Mouse (Mus musculus): Measurements from ENCODE around the gene Map2k2. TPM values are rescaled to one million over a fixed set of nuclear protein-coding genes. Genes with fewer than 3 reads are reported as not detected.

Gene Map2k2
- polyA plus RNA-seq, 1 experiment from 2014 or later, result 130 TPM

DNA sequence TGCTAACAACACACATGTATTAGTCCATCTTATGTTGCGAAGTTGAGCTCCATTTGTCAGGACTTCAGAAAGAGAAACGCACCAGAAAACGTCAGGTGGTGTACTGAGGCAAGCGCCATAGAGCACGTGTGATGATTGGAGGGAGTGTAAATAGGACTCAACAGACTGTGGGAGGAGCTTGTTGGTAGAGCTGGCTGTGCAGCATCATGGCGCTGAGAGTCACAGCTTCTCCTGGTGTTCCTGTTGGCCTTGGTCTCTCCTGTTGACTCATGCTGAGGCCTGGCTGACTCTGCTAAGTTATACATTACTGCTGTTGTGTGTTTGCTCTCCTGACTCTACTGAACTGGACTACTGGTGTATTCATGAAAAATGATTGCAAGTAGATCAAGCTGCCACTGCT, 7.2 kb downstream of the Map2k2 start:
- Histone ChIP-seq H3K4me1 (replicated peaks) (0 out of 2 replicates have a peak, but pooled peaks cover 3% of the 10 kb centered on the region), H3K4me3 (no peak overlapping the region), H3K36me3 (peaks cover 80% of the 10 kb centered on the region), H3K27ac (no peak overlapping the region), H3K9me3 (replicated peaks) (no peaks in the 10 kb centered on the region), H3K9ac (no peak overlapping the region), H3K27me3 (no peaks in the 10 kb centered on the region), H3K4me2 (no peak overlapping the region)
- WGBS, result 94% methylated on average over 6 of the region's 6 CpGs
- ATAC-seq (replicated peaks; ENCODE audit: insufficient number of reproducible peaks, insufficient read depth, low FRiP score, low read depth), result no peak

DNA sequence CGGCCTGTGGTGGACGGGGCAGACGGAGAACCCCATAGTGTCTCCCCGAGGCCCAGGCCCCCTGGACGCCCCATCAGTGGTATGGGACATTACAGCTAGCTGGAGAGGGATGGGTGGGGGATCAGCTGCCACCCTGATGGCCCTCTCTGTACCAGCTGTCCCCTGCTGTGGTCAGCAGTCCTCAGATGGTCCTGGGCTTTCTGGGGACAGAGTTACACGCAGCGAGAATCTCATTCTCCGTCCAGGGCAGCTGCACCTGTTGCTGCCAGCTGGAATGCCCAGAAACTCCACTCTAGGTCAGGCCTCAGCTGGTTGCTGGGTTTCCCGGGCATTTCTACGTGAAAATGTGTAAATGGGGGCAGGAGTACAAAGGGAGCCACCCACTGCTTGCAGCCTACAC, 13.9 kb downstream of the Map2k2 start:
- no peak for ATAC-seq (replicated peaks; ENCODE audit: insufficient number of reproducible peaks, insufficient read depth, low FRiP score, low read depth)
- H3K36me3 ChIP-seq, result peaks cover 89% of the 10 kb centered on the region
- no peak overlapping the region for H3K4me3 ChIP-seq
- H3K27ac ChIP-seq, result no peak overlapping the region
- no peaks in the 10 kb centered on the region for H3K9me3 ChIP-seq (replicated peaks)
- 93% methylated on average over 10 of the region's 10 CpGs for WGBS
- no peak overlapping the region for H3K4me2 ChIP-seq
- H3K27me3 ChIP-seq, result no peaks in the 10 kb centered on the region
- no peaks in the 10 kb centered on the region for H3K4me1 ChIP-seq (replicated peaks)
- H3K9ac ChIP-seq, result no peak overlapping the region

DNA sequence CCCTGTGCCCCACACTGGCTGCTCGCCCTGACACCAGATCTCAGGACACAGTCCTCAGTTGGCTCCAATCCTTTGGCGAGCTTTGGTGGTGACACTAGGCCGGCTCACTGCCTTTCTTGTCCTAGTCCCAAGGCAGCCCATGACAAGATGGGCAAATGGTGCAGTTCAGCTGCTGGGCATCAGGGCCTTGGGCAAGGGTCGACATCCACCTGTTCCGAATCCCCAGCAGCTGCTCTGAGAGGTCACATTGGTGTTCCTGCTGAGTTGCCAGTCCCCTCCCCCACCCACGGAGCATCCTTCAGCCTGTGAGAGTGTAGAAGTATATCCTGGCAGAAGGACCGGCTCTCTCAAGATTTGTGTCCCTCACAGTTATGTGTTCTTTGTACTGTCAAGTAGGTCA, 14.9 kb downstream of the Map2k2 start:
- Histone ChIP-seq H3K36me3 (peaks cover 81% of the 10 kb centered on the region), H3K4me1 (replicated peaks) (no peaks in the 10 kb centered on the region), H3K4me2 (no peak overlapping the region), H3K27me3 (no peaks in the 10 kb centered on the region), H3K27ac (no peak overlapping the region), H3K9ac (no peak overlapping the region), H3K4me3 (no peak overlapping the region), H3K9me3 (replicated peaks) (no peaks in the 10 kb centered on the region)
- no peak for ATAC-seq (replicated peaks; ENCODE audit: insufficient number of reproducible peaks, insufficient read depth, low FRiP score, low read depth)
- 86% methylated on average over 7 of the region's 7 CpGs for WGBS

DNA sequence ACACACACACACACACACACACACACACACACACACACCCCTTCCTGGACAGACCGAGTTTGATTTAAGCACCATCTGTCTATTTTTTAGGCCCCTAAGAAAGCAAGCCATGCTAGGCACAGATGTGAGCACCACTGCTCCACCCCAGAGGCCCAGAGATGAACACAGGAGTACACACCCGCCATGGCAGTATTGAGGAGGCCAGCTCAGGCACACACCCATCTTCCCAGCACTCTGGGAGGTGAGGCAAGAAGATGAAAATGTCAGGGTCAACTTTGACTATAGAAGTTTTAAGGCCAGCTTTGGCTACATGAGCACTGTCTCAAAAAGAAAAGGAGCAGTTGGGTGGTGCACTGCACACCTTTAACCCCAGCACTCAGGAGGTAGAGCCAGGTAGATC, 17.2 kb downstream of the Map2k2 start:
- Histone ChIP-seq H3K27ac (no peak overlapping the region), H3K9me3 (replicated peaks) (no peaks in the 10 kb centered on the region), H3K4me2 (no peak overlapping the region), H3K27me3 (no peaks in the 10 kb centered on the region), H3K4me1 (replicated peaks) (0 out of 2 replicates have a peak, but pooled peaks cover 2% of the 10 kb centered on the region), H3K4me3 (no peak overlapping the region), H3K36me3 (peaks cover 64% of the 10 kb centered on the region), H3K9ac (no peak overlapping the region)
- no peak for ATAC-seq (replicated peaks; ENCODE audit: insufficient number of reproducible peaks, insufficient read depth, low FRiP score, low read depth)
- 90% methylated on average over 2 of the region's 2 CpGs for WGBS

DNA sequence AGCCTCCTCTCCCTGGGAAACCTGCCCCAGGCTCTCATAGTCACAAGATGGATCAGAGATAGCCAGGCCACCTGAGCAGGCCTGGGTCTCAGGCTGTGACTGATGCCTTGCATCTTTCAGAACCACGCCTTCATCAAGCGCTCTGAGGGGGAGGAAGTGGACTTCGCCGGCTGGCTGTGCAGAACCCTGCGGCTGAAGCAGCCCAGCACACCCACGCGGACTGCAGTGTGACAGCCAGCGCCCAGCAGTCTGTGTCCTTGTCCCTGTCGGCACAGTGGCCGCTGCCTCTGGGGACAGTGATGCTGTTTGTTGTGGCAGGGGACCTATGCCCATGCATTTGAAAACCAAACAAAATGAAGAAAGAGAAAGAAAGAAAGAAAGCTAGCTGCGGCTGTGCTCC, 17.8 kb downstream of the Map2k2 start:
- Histone ChIP-seq H3K4me3 (no peak overlapping the region), H3K9ac (no peak overlapping the region), H3K27ac (no peak overlapping the region), H3K27me3 (no peaks in the 10 kb centered on the region), H3K4me2 (no peak overlapping the region), H3K36me3 (peaks cover 61% of the 10 kb centered on the region), H3K9me3 (replicated peaks) (no peaks in the 10 kb centered on the region), H3K4me1 (replicated peaks) (peaks cover 8% of the 10 kb centered on the region)
- 74% methylated on average over 11 of the region's 11 CpGs for WGBS
- no peak for ATAC-seq (replicated peaks; ENCODE audit: insufficient number of reproducible peaks, insufficient read depth, low FRiP score, low read depth)

DNA sequence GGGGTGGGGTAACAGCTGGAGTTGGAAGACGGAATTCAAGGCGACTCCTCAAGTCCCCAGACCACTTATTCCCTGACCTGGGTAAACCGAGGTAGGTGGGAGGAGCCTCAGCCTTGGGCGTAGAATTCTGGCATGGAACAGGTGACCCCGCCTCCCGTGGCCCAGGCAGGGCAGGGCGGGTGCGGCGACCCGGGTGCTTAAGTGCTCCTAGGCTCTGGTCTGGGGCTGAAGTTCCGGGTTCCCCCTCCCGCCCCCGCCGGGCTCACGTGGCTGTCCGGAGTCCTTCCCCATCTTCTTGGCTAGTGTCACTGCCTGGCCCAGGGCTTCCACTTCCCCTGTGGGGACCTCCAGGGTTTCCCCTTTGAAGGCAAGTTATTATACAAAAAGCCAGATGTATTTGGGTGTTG, 28.5 kb downstream of the Map2k2 start:
- WGBS, result 3% methylated on average over 16 of the region's 16 CpGs
- H3K27ac ChIP-seq, result peak overlapping the region; percentile 8; the same call in 1 of the 2 replicates
- H3K4me2 ChIP-seq, result peak overlapping the region; percentile 93
- H3K9ac ChIP-seq, result no peak overlapping the region
- H3K27me3 ChIP-seq, result no peaks in the 10 kb centered on the region
- no peaks in the 10 kb centered on the region for H3K36me3 ChIP-seq
- no peak for ATAC-seq (replicated peaks; ENCODE audit: insufficient number of reproducible peaks, insufficient read depth, low FRiP score, low read depth)
- H3K4me3 ChIP-seq, result peak overlapping the region; percentile 98
- peaks cover 39% of the 10 kb centered on the region for H3K4me1 ChIP-seq (replicated peaks)
- no peaks in the 10 kb centered on the region for H3K9me3 ChIP-seq (replicated peaks)

DNA sequence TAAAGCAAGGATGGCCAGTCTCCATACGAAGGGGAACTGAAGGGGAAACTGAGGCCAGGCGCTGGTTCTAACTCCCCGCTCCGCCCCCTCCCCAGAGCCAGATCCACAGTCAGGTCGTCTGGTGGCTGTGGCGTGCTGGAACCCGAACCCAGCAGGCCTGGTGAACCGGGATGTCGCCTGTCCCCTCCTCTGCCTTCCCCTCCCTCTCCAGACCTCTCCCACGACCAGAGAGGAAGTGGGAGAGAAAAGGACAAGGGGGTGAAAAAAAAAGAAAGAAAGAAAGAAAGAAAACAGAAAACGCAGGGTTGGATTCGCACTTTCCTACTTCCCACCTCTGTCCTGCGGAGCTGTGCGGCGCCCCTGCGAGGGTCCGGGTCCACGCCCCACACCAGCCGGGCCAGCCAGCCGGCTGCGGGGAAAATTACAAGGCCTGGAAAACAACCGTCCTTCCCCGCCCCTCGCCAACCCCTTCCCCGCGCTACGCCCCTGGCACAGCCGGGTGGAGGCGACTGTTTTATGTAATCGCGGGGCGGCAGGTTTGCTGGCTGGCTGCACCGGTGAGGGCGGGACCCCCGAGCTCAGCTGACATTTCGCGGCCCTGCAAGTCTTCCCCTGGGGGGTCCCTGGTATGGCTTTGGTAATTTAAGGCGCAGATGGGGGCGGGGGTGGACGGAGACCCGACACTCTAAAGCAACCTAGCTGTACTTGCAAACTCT, 29.4 kb downstream of the Map2k2 start, which contains the start of gene Zbtb7a:
Zbtb7a (plus strand) TSS at position 255 of the 716 bp plus-strand sequence.
- Histone ChIP-seq H3K36me3 (no peaks in the 10 kb centered on the region), H3K27ac (peak within 1 kb of the TSS; percentile 99), H3K4me2 (peak within 1 kb of the TSS; percentile 93), H3K4me1 (replicated peaks) (peaks cover 42% of the 10 kb centered on the region), H3K4me3 (peak within 1 kb of the TSS; percentile 98), H3K9me3 (replicated peaks) (no peaks in the 10 kb centered on the region), H3K27me3 (no peaks in the 10 kb centered on the region), H3K9ac (peak within 1 kb of the TSS; percentile 98)
- WGBS, result 3% methylated on average over 41 of the region's 41 CpGs
- no peak for ATAC-seq (replicated peaks; ENCODE audit: insufficient number of reproducible peaks, insufficient read depth, low FRiP score, low read depth)

DNA sequence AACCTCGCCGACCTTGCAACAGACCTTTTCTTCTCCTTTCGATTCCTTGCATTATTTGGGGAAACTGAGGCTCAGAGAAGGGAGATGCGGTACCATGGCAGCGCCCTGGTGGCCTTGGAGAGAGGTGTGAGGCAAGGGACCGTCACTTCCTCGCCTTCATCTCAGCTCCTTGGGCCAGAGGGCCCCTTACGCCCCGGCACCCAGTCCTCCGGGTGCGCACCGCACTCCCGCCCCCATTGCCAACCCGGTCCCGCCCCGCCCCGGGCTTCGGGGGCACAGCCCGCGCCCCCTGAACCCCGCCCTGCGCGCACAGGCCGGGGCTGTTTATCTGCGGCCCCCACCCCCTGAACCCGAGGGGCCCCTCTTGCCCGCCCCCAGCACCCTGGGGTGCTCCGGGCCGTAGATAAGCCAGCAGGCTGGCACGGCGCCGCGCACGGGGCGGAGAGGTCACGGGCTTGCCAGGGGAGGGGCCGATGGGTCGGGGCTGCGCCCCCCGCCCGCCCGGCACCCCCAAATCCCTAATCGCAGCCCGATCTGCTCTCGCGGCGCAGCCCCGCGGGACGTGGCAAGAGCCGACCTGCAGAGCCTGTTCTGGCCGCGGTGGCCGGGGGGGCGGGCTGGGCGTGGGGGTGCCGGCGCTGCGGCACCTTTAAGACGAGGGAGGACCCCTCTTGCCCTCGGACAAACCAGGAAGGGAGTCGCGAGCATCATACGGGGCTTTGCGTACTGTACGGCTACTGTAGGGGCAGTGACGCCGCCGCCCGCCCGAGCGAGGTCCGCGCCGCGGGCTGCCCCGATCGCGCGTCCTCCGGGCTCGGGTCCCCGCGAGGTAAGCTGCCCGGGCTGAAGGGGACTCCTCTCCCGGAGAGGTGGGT, 30.4 kb downstream of the Map2k2 start:
- Histone ChIP-seq H3K4me3 (peak overlapping the region; percentile 98), H3K36me3 (no peaks in the 10 kb centered on the region), H3K4me2 (peak overlapping the region; percentile 93), H3K27me3 (no peaks in the 10 kb centered on the region), H3K4me1 (replicated peaks) (peaks cover 51% of the 10 kb centered on the region), H3K9me3 (replicated peaks) (no peaks in the 10 kb centered on the region), H3K27ac (peak overlapping the region; percentile 99), H3K9ac (peak overlapping the region; percentile 98)
- ATAC-seq (replicated peaks; ENCODE audit: insufficient number of reproducible peaks, insufficient read depth, low FRiP score, low read depth), result peak; percentile 37
- under 1% methylated on average over 85 of the region's 86 CpGs for WGBS

DNA sequence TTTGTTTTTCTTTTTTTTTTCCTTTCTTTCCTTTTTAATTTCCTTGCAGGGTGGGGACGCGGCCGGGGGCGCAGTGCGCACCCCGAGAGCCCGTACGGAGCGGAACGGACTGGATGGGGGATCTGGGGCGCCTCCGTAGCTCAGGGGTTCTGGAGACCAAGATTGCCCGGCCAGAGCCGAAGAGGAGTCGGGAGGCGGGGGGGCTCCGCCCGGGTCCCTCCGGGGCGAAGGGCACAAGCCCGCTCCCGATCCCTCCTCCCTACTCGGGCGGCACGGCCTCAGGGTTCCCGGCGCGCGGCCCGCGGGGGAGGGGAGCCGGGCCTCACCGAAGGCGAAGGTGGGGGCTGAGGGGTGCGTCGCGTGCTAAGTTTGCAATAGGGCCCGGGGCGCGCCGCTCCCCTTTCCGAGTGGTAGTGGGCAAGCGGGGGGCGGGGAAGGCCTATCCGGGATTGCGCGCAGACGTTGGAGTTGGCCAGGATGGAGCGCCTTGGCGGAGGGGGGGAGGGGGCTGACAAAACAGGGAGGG, 31.1 kb downstream of the Map2k2 start:
- peak; percentile 11 for ATAC-seq (replicated peaks; ENCODE audit: insufficient number of reproducible peaks, insufficient read depth, low FRiP score, low read depth)

DNA sequence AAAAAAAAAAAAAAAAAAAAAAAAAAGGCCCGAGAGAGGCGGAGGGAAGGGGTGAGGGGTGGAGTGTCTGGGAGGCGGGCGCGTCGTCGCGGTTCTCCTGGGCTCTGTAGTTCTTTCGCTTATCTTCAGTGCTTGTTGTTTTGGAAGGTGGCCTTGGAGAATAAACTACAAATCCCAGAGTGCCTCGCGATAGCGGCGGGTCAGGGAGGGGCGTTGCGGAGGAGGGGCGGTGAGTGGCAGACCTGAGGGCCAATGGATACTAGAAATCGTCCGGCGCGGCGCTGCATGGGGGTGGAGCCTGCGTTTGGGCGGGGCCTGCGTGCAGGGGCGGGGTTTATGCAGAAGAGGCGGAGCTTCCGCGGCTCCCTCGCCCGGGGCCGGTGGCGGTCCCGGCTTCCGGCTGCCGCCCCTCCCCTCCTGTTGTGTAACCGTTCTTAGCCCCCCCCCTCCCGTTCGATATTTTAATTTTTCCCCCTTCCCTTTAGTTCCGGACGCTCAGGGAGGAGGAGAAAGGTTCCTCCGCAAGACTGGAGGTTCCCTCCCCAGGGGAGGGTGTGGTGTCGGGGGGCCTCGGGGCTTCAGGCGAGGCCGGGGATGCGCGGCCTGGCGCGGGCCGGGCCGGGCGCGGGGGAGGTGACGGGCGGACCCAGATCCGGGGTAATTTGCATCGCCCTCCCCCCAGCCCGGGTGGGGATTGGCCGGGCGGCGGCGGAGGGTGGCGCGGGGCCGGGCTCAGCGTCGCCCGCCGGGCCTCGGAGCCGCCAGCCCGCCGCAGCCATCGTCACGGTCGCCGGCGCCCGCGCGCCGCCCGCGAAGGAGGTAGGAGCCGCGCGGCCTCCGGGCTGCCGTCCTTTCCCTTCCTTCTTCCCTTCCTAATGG, 31.8 kb downstream of the Map2k2 start:
- H3K36me3 ChIP-seq, result no peaks in the 10 kb centered on the region
- no peaks in the 10 kb centered on the region for H3K9me3 ChIP-seq (replicated peaks)
- under 1% methylated on average over 52 of the region's 89 CpGs for WGBS
- peak overlapping the region; percentile 99 for H3K27ac ChIP-seq
- H3K9ac ChIP-seq, result peak overlapping the region; percentile 98
- H3K4me3 ChIP-seq, result peak overlapping the region; percentile 98
- peak overlapping the region; percentile 93 for H3K4me2 ChIP-seq
- peak; percentile 91 for ATAC-seq (replicated peaks; ENCODE audit: insufficient number of reproducible peaks, insufficient read depth, low FRiP score, low read depth)
- no peaks in the 10 kb centered on the region for H3K27me3 ChIP-seq
- peaks cover 65% of the 10 kb centered on the region for H3K4me1 ChIP-seq (replicated peaks)

More for the DNA sequence above, 31.1 kb downstream of the Map2k2 start:
- Histone ChIP-seq H3K4me1 (replicated peaks) (peaks cover 58% of the 10 kb centered on the region), H3K4me3 (peak overlapping the region; percentile 98), H3K9ac (peak overlapping the region; percentile 98), H3K27ac (peak overlapping the region; percentile 99), H3K4me2 (peak overlapping the region; percentile 93), H3K9me3 (replicated peaks) (no peaks in the 10 kb centered on the region), H3K27me3 (no peaks in the 10 kb centered on the region), H3K36me3 (no peaks in the 10 kb centered on the region)
- WGBS, result under 1% methylated on average over 42 of the region's 50 CpGs
